Mouse (Mus musculus) stomach, postnatal 0 days (tissue): ENCODE results near the gene Tbc1d15. TPM values are rescaled to one million over a fixed set of nuclear protein-coding genes. Genes with fewer than 3 reads are reported as not detected.

Experiments used
- ATAC-seq: fragments of 200-750 bp; cut with Nextera tagmentation; 2 replicates; pipeline ENCODE4 v1.8.0; 2017; ENCODE audit not compliant: low FRiP score, low TSS enrichment
- DNase-seq: peaks from one replicate; pipeline ENCODE4 v3.0.0-alpha.2; 2016; ENCODE audit warnings: low spot score
- H3K27ac ChIP-seq: fragments of 300-500 bp; sonication (generic); replicated peaks from 2 replicates; pipeline ENCODE4 v1.5.1; 2014; ENCODE audit warnings: mild to moderate bottlenecking, control low read depth
- H3K27me3 ChIP-seq: fragments of 300-500 bp; sonication (generic); 2 replicates; pipeline ENCODE4 v1.6.1; 2014; ENCODE audit warnings: low read length; ENCODE audit not compliant: control insufficient read depth, insufficient read depth
- H3K36me3 ChIP-seq: fragments of 300-500 bp; sonication (generic); 2 replicates; pipeline ENCODE4 v1.6.1; 2014; ENCODE audit warnings: low read length, mixed read lengths; ENCODE audit not compliant: control insufficient read depth, insufficient read depth
- H3K4me1 ChIP-seq: fragments of 300-500 bp; sonication (generic); replicated peaks from 2 replicates; pipeline ENCODE4 v1.6.1; 2014; ENCODE audit warnings: antibody characterized with exemption; ENCODE audit not compliant: control insufficient read depth, insufficient read depth
- H3K4me2 ChIP-seq: fragments of 300-500 bp; sonication (generic); replicated peaks from 2 replicates; pipeline ENCODE4 v1.6.1; 2014; ENCODE audit warnings: low read depth, mild to moderate bottlenecking, control low read depth, moderate library complexity
- H3K4me3 ChIP-seq: fragments of 300-500 bp; sonication (generic); 2 replicates; pipeline ENCODE4 v1.5.1; 2014; ENCODE audit warnings: low read depth, low read length, control low read depth
- H3K9ac ChIP-seq: fragments of 300-500 bp; sonication (generic); 2 replicates; pipeline ENCODE4 v1.6.1; 2014; ENCODE audit warnings: mild to moderate bottlenecking, low read length, control low read depth, mixed read lengths
- H3K9me3 ChIP-seq: fragments of 300-500 bp; sonication (generic); 2 replicates; pipeline ENCODE4 v1.6.1; 2016; ENCODE audit warnings: low read length; ENCODE audit not compliant: control insufficient read depth
- CTCF ChIP-seq: IDR thresholded peaks from 2 replicates; pipeline ENCODE4 v1.5.1; 2016; ENCODE audit warnings: antibody characterized with exemption, low read depth, mild to moderate bottlenecking, moderate library complexity
- EP300 ChIP-seq: optimal IDR thresholded peaks from 2 replicates; pipeline ENCODE3; 2016; ENCODE audit warnings: antibody characterized with exemption
- WGBS: fragments of 180-500 bp; shearing (Covaris S2); extraction: QIAGEN DNeasy Blood & Tissue Kit; methylation state at CpG from one replicate; pipeline ENCODE4 v1.1.7; 2014; 5-methylcytosine and 5-hydroxymethylcytosine counted together
- polyA plus RNA-seq: library from polyadenylated mRNA; unstranded; fragments of >200 nt; fragmentation: Nextera tagmentation; extraction: Ambion mirVana; gene quantifications from 2 replicates; pipeline ENCODE4 v1.2.1, GENCODE M21; 2015

Gene Tbc1d15
- polyA plus RNA-seq, 1 experiment from 2014 or later, result 46.5 TPM

- no peak overlapping the region for H3K27ac ChIP-seq
- DNase-seq, result no peak
- TF ChIP-seq EP300 (no peak), CTCF (no peak)
- H3K9me3 ChIP-seq, result no peaks in the 10 kb centered on the region
- H3K27me3 ChIP-seq, result no peaks in the 10 kb centered on the region
- WGBS, result 88% methylated on average over 12 of the region's 12 CpGs
- no peak for ATAC-seq
- no peak overlapping the region for H3K9ac ChIP-seq
- no peak overlapping the region for H3K4me2 ChIP-seq
- H3K4me1 ChIP-seq, result no peaks in the 10 kb centered on the region
- no peak overlapping the region for H3K4me3 ChIP-seq
- no peaks in the 10 kb centered on the region for H3K36me3 ChIP-seq
These were observed 19.5 kb upstream of the Tbc1d15 start for GRCm38 (mm10) chr10:115270612-115271390.

DNA sequence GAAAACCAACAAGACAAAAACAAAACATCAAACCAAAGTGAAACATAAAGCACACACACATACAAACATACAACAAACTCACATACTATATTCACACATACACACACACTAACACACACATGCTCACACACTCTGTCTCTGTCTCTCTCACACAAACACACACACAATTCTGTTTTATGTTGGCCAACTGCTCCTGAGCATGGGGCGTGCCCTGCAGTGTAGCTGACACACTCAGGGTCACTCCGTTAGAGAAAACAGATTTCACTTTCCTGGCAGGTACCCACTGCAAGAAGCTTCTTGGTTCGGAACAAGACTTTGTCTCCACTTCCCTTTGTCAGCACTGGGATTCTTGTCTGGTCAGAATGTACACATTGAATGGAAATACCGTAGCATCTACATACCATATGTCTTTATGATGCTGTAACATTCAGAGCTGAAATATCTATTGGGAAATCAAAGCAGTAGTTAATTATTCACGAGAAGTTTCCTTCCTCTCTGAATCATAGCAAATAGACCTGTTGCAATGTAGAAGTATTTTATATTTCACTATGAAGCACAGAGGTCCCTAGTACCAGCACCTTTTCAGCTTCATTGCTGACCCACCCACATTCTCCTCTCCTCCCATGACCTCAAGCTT, 11.8 kb upstream of the Tbc1d15 start:
- Histone ChIP-seq H3K27ac (no peak overlapping the region), H3K4me1 (no peaks in the 10 kb centered on the region), H3K27me3 (no peaks in the 10 kb centered on the region), H3K9ac (no peak overlapping the region), H3K4me2 (no peak overlapping the region), H3K9me3 (no peaks in the 10 kb centered on the region), H3K4me3 (no peak overlapping the region), H3K36me3 (no peaks in the 10 kb centered on the region)
- 39% methylated on average over 5 of the region's 5 CpGs for WGBS
- TF ChIP-seq CTCF, result no peak
- no peak for TF ChIP-seq EP300
- DNase-seq (no peak), ATAC-seq (peak; percentile 78)

DNA sequence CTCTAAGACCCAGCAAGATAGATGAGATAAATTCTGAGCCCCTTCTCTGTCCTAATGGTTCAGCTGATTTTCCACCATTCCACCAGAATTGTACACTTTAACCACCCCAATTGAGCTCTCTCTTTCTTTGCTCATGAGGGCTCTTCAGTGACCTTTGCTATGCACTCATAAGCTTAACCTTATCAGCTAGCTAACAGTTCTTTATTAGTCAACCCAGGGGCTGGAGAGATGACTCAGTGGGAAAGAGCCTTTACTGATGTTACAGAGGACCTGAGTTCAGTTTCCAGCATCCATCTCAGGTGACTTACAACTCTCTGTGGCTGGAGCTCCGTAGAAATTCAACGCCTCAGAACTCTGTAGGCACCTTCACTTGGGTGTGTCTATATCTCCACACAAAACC, 11.0 kb upstream of the Tbc1d15 start:
- WGBS, result 56% methylated on average over 2 of the region's 2 CpGs
- DNase-seq (no peak), ATAC-seq (peak; percentile 69; the same call in 1 of the 2 replicates)
- Histone ChIP-seq H3K4me2 (no peak overlapping the region), H3K9me3 (no peaks in the 10 kb centered on the region), H3K9ac (no peak overlapping the region), H3K4me3 (no peak overlapping the region), H3K4me1 (no peaks in the 10 kb centered on the region), H3K27me3 (no peaks in the 10 kb centered on the region), H3K27ac (no peak overlapping the region), H3K36me3 (no peaks in the 10 kb centered on the region)
- TF ChIP-seq EP300 (no peak), CTCF (no peak)

DNA sequence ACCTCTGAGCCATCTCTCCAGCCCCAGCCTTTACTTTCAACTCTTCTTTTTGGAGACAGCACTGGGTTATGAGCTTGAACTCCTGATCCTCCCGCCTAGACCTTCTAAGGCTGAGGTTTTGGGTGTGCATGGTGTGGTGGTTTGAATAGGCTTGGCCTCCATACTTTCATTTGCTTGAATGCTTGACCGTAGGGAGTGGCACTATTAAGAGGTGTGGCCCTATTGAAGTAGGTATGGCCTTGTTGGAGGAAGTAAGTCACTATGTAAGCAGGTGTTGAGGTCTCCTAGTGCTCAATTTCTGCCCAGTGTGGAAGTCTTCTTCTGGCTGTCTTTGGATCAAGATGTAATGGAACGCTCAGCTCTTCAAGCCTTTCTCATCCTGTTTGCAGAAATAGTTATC, 10.2 kb upstream of the Tbc1d15 start:
- no peaks in the 10 kb centered on the region for H3K27me3 ChIP-seq
- no peak overlapping the region for H3K4me3 ChIP-seq
- no peaks in the 10 kb centered on the region for H3K36me3 ChIP-seq
- no peaks in the 10 kb centered on the region for H3K9me3 ChIP-seq
- no peak overlapping the region for H3K9ac ChIP-seq
- no peak for DNase-seq
- peak; percentile 75 for ATAC-seq
- no peak overlapping the region for H3K4me2 ChIP-seq
- H3K27ac ChIP-seq, result no peak overlapping the region
- no peaks in the 10 kb centered on the region for H3K4me1 ChIP-seq
- TF ChIP-seq EP300, result no peak
- no peak for TF ChIP-seq CTCF
- 78% methylated on average over 3 of the region's 3 CpGs for WGBS

- DNase-seq (no peak), ATAC-seq (no peak)
- H3K9me3 ChIP-seq, result no peaks in the 10 kb centered on the region
- H3K4me3 ChIP-seq, result no peak overlapping the region
- no peaks in the 10 kb centered on the region for H3K27me3 ChIP-seq
- no peaks in the 10 kb centered on the region for H3K36me3 ChIP-seq
- H3K27ac ChIP-seq, result no peak overlapping the region
- H3K9ac ChIP-seq, result no peak overlapping the region
- H3K4me1 ChIP-seq, result 0 out of 2 replicates have a peak, but pooled peaks cover 2% of the 10 kb centered on the region
- TF ChIP-seq CTCF (no peak), EP300 (no peak)
- WGBS, result 69% methylated on average over 5 of the region's 5 CpGs
- no peak overlapping the region for H3K4me2 ChIP-seq
These were observed 4.9 kb upstream of the Tbc1d15 start for GRCm38 (mm10) chr10:115256162-115256561.

GRCm38 (mm10) chr10:115253521-115253920, 2.3 kb upstream of the Tbc1d15 start:
- Histone ChIP-seq H3K4me3 (no peak overlapping the region), H3K36me3 (no peaks in the 10 kb centered on the region), H3K27ac (no peak overlapping the region), H3K4me1 (0 out of 2 replicates have a peak, but pooled peaks cover 2% of the 10 kb centered on the region), H3K9me3 (no peaks in the 10 kb centered on the region), H3K27me3 (no peaks in the 10 kb centered on the region), H3K9ac (no peak overlapping the region), H3K4me2 (no peak overlapping the region)
- TF ChIP-seq EP300 (no peak), CTCF (no peak)
- DNase-seq (no peak), ATAC-seq (no peak)
- WGBS, result 63% methylated on average over 3 of the region's 3 CpGs
